Comparison of ENCODE assay signal across 11 mouse cellular contexts in the genomic region with DNA sequence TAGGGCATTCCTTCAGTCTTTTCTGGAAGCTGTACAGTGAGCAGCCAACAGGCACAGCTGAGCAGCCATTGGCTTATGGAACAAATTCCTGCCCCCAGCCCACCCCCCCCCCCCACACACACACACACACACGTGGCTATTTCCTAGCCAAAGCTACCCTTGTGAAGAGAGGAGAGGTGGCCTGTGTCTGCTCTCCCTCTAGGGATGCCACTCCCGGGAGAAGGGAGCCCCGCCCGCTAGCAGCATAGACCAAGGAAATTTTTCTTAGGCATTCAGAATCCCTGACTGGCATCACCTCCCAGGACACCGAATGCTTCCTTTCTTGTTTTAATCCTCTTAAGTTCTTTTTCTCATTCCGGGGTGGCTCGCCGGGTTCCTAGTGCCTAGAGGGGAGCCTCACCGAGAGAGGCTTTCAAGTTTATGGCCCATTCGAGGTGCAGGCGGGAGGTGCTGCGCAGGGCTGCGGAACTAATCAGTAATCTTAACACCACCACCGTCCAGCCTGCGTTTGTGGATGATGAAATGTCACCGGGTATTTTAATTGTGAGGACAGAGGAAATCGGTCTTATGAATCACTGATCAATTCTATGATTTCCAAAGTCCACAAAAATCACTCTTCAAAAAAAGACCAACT. TPM values are rescaled to one million over a fixed set of nuclear protein-coding genes. Genes with fewer than 3 reads are reported as not detected.
DNase-seq lines count a peak whose midpoint lies in the region; ATAC-seq and TF ChIP-seq lines count a peak whose summit lies in the region.
"Had no signal": no experiment of that assay in that cellular context is flagged by ENCODE, and none has a peak within 500 bp of the region (broad histone marks: within the 10 kb centered on the region; RNA-seq: fewer than 3 reads in every experiment).

No protein-coding gene starts in this region.

- H3K9me3 ChIP-seq in heart, embryonic 11.5 days (replicated peaks; ENCODE audit: control insufficient read depth, low read length) = no peaks in the 10 kb centered on the region
- H3K9me3 ChIP-seq in forebrain, postnatal 0 days (ENCODE audit: low read length) = no peaks in the 10 kb centered on the region
- no peaks in the 10 kb centered on the region for H3K9me3 ChIP-seq in midbrain, embryonic 11.5 days (ENCODE audit: control insufficient read depth, low read length)

- no peak overlapping the region for H3K9ac ChIP-seq in heart, embryonic 11.5 days (ENCODE audit: low read depth, low read length)
- no peak overlapping the region for H3K9ac ChIP-seq in forebrain, postnatal 0 days
- H3K9ac ChIP-seq in midbrain, embryonic 11.5 days (ENCODE audit: low read length) = no peak overlapping the region

- H3K36me3 ChIP-seq in heart, embryonic 11.5 days (ENCODE audit: control insufficient read depth, insufficient read depth, low read length) = no peaks in the 10 kb centered on the region
- H3K36me3 ChIP-seq in forebrain, postnatal 0 days (ENCODE audit: insufficient read depth) = no peaks in the 10 kb centered on the region
- no peaks in the 10 kb centered on the region for H3K36me3 ChIP-seq in midbrain, embryonic 11.5 days (ENCODE audit: control insufficient read depth, insufficient read depth, low read length)

- TF ChIP-seq CTCF in brain, embryonic 14.5 days (IDR thresholded peaks at IDR 0.05; ENCODE audit: borderline replicate concordance, extremely low read depth, insufficient read depth, insufficient read length) = no peak
- TF ChIP-seq CTCF in forebrain, postnatal 0 days (IDR thresholded peaks at IDR 0.05; ENCODE audit: low read depth) = no peak

- TF ChIP-seq POLR2A in brain, embryonic 14.5 days (IDR thresholded peaks at IDR 0.05; ENCODE audit: borderline replicate concordance, extremely low read depth, insufficient read depth, insufficient read length, poor library complexity, severe bottlenecking) = no peak

- DNase-seq in heart, adult 8-10 months (ENCODE audit: low spot score) = no peak
- DNase-seq in brain, embryonic 14.5 days (ENCODE audit: low read depth) = peak; percentile 61
- no peak for DNase-seq in forebrain, postnatal 0 days
- peak; percentile 91 for DNase-seq in midbrain, embryonic 11.5 days (ENCODE audit: low spot score, missing footprints)
- no peak for DNase-seq in cerebellum, postnatal 4 days (ENCODE audit: low spot score in 2 of 2)
- DNase-seq in ovary, adult 18-20 months (ENCODE audit: low spot score) = no peak
- no peak for DNase-seq in thymus, postnatal 25 days

- 2% methylated on average over 17 of the region's 17 CpGs for WGBS in heart, embryonic 11.5 days (ENCODE audit: insufficient replicate concordance)
- 4% methylated on average over 17 of the region's 17 CpGs for WGBS in forebrain, postnatal 0 days
- under 1% methylated on average over 17 of the region's 17 CpGs for WGBS in midbrain, embryonic 11.5 days

- peak overlapping the region; percentile 27 for H3K4me3 ChIP-seq in heart, embryonic 11.5 days (ENCODE audit: low read depth, low read length)
- H3K4me3 ChIP-seq in forebrain, postnatal 0 days (ENCODE audit: low read depth, low read length) = no peak overlapping the region
- no peak overlapping the region for H3K4me3 ChIP-seq in midbrain, embryonic 11.5 days (ENCODE audit: low read depth, low read length)
- H3K4me3 ChIP-seq: myocyte had no signal

- peak; percentile 55; the same call in 1 of the 2 replicates for ATAC-seq in heart, embryonic 11.5 days (replicated peaks; ENCODE audit: insufficient number of reproducible peaks, low FRiP score, low TSS enrichment)
- ATAC-seq in forebrain, postnatal 0 days = no peak
- peak; percentile 97 for ATAC-seq in midbrain, embryonic 11.5 days (ENCODE audit: low FRiP score)

- no peaks in the 10 kb centered on the region for H3K4me1 ChIP-seq in heart, embryonic 11.5 days (ENCODE audit: control insufficient read depth, insufficient read depth, low read length)
- no peaks in the 10 kb centered on the region for H3K4me1 ChIP-seq in forebrain, postnatal 0 days (ENCODE audit: insufficient read depth)
- no peaks in the 10 kb centered on the region for H3K4me1 ChIP-seq in midbrain, embryonic 11.5 days (ENCODE audit: control insufficient read depth, insufficient read depth, low read length)

- peak overlapping the region; percentile 58 for H3K4me2 ChIP-seq in heart, embryonic 11.5 days
- peak overlapping the region; percentile 27 for H3K4me2 ChIP-seq in forebrain, postnatal 0 days (ENCODE audit: low read depth)
- H3K4me2 ChIP-seq in midbrain, embryonic 11.5 days = peak overlapping the region; percentile 8

- H3K27ac ChIP-seq in heart, embryonic 11.5 days (ENCODE audit: low read depth, low read length) = no peak overlapping the region
- no peak overlapping the region for H3K27ac ChIP-seq in forebrain, postnatal 0 days (ENCODE audit: low read depth, low read length)
- no peak overlapping the region for H3K27ac ChIP-seq in midbrain, embryonic 11.5 days (ENCODE audit: low read depth, low read length)

- H3K27me3 ChIP-seq in heart, embryonic 11.5 days (ENCODE audit: control insufficient read depth, insufficient read depth, low read length) = no peaks in the 10 kb centered on the region
- H3K27me3 ChIP-seq in forebrain, postnatal 0 days (ENCODE audit: insufficient read depth, low read length) = no peaks in the 10 kb centered on the region
- H3K27me3 ChIP-seq in midbrain, embryonic 11.5 days (ENCODE audit: control insufficient read depth, insufficient read depth, low read length) = peaks cover 16% of the 10 kb centered on the region

RNA-seq across cellular contexts. Expression of gene Sp8, which starts 34.7 kb away (rescaled TPM):
- polyA plus RNA-seq in heart, embryonic 11.5 days (2014; fragmentation: Nextera tagmentation; extraction: Ambion mirVana) = 0.07 and 0.14 TPM in 2 replicates
- not detected for total RNA-seq in heart, adult 8-10 months (2022)
- 7.5 and 10.7 TPM in 2 replicates for polyA plus RNA-seq in brain, embryonic 14.5 days (2012; rRNA removed)
- total RNA-seq in forebrain, postnatal 0 days (2014; rRNA removed) = 14.4 and 21.1 TPM in 2 replicates
- polyA plus RNA-seq in forebrain, postnatal 0 days (2015; fragmentation: Nextera tagmentation; extraction: Ambion mirVana) = 8.1 and 9.2 TPM in 2 replicates
- 8.7 and 9.3 TPM in 2 replicates for polyA plus RNA-seq in midbrain, embryonic 11.5 days (2014; fragmentation: Nextera tagmentation; extraction: Ambion mirVana)
- total RNA-seq: liver, adult 2 months had no signal
- polyA plus RNA-seq: large intestine, adult 2 months; liver, adult 2 months had no signal

Comparison
In these comparisons a context has a peak if more than half of its experiments do, and no peak if none do; other contexts are left out.
1. H3K4me2 ChIP-seq: peak in every context shown above with its lines; median percentile 58 in heart, embryonic 11.5 days; 27 in forebrain, postnatal 0 days; 8 in midbrain, embryonic 11.5 days.
2. DNase-seq: peak in brain, embryonic 14.5 days (single experiment) and midbrain, embryonic 11.5 days (single experiment); none in heart, adult 8-10 months (single experiment), forebrain, postnatal 0 days (single experiment), cerebellum, postnatal 4 days (0 of 2), ovary, adult 18-20 months (single experiment) and thymus, postnatal 25 days (single experiment).